Mouse (Mus musculus) kidney, embryonic 14.5 days (tissue): Measurements from ENCODE around the gene Cmtm6. TPM values are rescaled to one million over a fixed set of nuclear protein-coding genes. Genes with fewer than 3 reads are reported as not detected.
"Not testable (repeated sequence)": the region's sequence is repeated elsewhere in the genome, so short reads cannot be mapped to it uniquely, and the experiment has no call there.

ENCODE experiments used
- ATAC-seq: fragments of 200-750 bp; cut with Nextera tagmentation; 2 replicates; pipeline ENCODE4 v1.8.0; 2017; ENCODE audit warnings: moderate number of reproducible peaks, mild to moderate bottlenecking, moderate TSS enrichment, moderate library complexity; ENCODE audit not compliant: low FRiP score, low TSS enrichment
- H3K27ac ChIP-seq: fragments of 300-500 bp; sonication (generic); 2 replicates; pipeline ENCODE4 v1.5.1; 2014; ENCODE audit warnings: low read depth, mild to moderate bottlenecking, low read length, moderate library complexity, mixed read lengths
- H3K27me3 ChIP-seq: fragments of 300-500 bp; sonication (generic); 2 replicates; pipeline ENCODE4 v1.6.1; 2014; ENCODE audit warnings: mild to moderate bottlenecking, low read length; ENCODE audit not compliant: control insufficient read depth, insufficient read depth
- H3K36me3 ChIP-seq: fragments of 300-500 bp; sonication (generic); 2 replicates; pipeline ENCODE4 v1.6.1; 2014; ENCODE audit warnings: low read length, mixed read lengths; ENCODE audit not compliant: control insufficient read depth, insufficient read depth
- H3K4me1 ChIP-seq: fragments of 300-500 bp; sonication (generic); 2 replicates; pipeline ENCODE4 v1.6.1; 2014; ENCODE audit warnings: low read length, mixed read lengths; ENCODE audit not compliant: control insufficient read depth, insufficient read depth
- H3K4me2 ChIP-seq: fragments of 300-500 bp; sonication (generic); replicated peaks from 2 replicates; pipeline ENCODE4 v1.6.1; 2014; ENCODE audit warnings: low read depth, mild to moderate bottlenecking, low read length
- H3K4me3 ChIP-seq: fragments of 300-500 bp; sonication (generic); 2 replicates; pipeline ENCODE4 v1.5.1; 2014; ENCODE audit warnings: mild to moderate bottlenecking, low read length
- H3K9ac ChIP-seq: fragments of 300-500 bp; sonication (generic); 2 replicates; pipeline ENCODE4 v1.6.1; 2014; ENCODE audit warnings: low read depth, mild to moderate bottlenecking, low read length, moderate library complexity
- H3K9me3 ChIP-seq: fragments of 300-500 bp; sonication (generic); 2 replicates; pipeline ENCODE4 v1.6.1; 2016; ENCODE audit warnings: low read length; ENCODE audit not compliant: control insufficient read depth
- WGBS: fragments of 180-500 bp; shearing (Covaris S2); extraction: QIAGEN DNeasy Blood & Tissue Kit; methylation state at CpG from one replicate; pipeline ENCODE4 v1.1.7; 2014; 5-methylcytosine and 5-hydroxymethylcytosine counted together
- polyA plus RNA-seq: library from polyadenylated mRNA; unstranded; fragments of >200 nt; fragmentation: Nextera tagmentation; extraction: Ambion mirVana; gene quantifications from 2 replicates; pipeline ENCODE4 v1.2.1, GENCODE M21; 2014

The Cmtm6 gene
- polyA plus RNA-seq, 1 experiment from 2014 or later = 53.0 TPM

DNA sequence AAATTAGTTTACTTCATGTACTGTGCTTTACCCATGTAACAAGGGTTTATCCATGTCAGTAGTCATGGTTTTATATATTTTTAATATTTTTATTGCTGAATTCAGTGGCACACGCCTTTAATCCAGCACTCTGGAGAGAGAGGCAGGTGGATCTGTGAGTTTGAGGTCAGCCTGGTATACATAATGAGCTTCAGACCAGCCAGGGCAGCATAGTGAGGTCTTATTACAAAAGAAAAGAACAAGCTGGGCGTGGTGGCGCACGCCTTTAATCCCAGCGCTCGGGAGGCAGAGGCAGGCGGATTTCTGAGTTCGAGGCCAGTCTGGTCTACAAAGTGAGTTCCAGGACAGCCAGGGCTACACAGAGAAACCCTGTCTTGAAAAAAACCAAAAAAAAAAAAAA is 35.3 kb upstream of the Cmtm6 start:
- H3K4me3 ChIP-seq, H3K4me1 ChIP-seq, H3K4me2 ChIP-seq, H3K27me3 ChIP-seq, H3K27ac ChIP-seq, H3K9me3 ChIP-seq, ATAC-seq, H3K9ac ChIP-seq: not testable (repeated sequence)
- WGBS = 95% methylated on average over 8 of the region's 8 CpGs
- peaks cover 17% of the 10 kb centered on the region; the same call in 1 of the 2 replicates for H3K36me3 ChIP-seq

GRCm38 (mm10) chr9:114697072-114697471 is 33.8 kb upstream of the Cmtm6 start:
- no peak for ATAC-seq
- Histone ChIP-seq H3K27me3 (no peaks in the 10 kb centered on the region), H3K4me3 (no peak overlapping the region), H3K36me3 (peaks cover 17% of the 10 kb centered on the region; the same call in 1 of the 2 replicates), H3K27ac (no peak overlapping the region), H3K9me3 (no peaks in the 10 kb centered on the region), H3K4me2 (no peak overlapping the region), H3K9ac (no peak overlapping the region), H3K4me1 (no peaks in the 10 kb centered on the region)
- WGBS = 94% methylated on average over 4 of the region's 4 CpGs

GRCm38 (mm10) chr9:114697926-114698325 is 33.0 kb upstream of the Cmtm6 start:
- Histone ChIP-seq H3K4me2 (no peak overlapping the region), H3K4me1 (no peaks in the 10 kb centered on the region), H3K4me3 (no peak overlapping the region), H3K9ac (no peak overlapping the region), H3K9me3 (no peaks in the 10 kb centered on the region), H3K27ac (no peak overlapping the region), H3K36me3 (peaks cover 8% of the 10 kb centered on the region; the same call in 1 of the 2 replicates), H3K27me3 (no peaks in the 10 kb centered on the region)
- 93% methylated on average over 5 of the region's 5 CpGs for WGBS
- no peak for ATAC-seq

DNA sequence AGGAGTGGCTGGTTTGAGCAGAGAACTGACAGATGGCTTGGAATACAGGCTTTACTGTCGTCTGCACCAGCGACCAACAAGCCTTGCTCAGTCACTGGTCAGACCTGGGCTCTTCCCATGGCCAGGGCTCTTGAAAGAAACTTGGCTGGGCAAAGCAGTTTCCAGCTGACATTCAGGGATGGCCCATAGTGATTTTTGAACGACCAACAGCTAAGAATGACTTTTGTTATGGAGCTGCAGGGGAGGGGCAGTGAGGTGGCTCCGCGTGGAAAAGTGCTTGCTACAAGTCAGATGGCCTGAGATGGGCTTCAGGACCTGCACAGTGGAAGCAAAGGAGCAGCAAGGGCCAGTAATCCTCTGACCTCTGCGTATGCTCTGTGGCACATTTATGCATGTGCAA is 31.7 kb upstream of the Cmtm6 start:
- H3K4me2 ChIP-seq = no peak overlapping the region
- H3K9ac ChIP-seq = no peak overlapping the region
- H3K36me3 ChIP-seq = peaks cover 7% of the 10 kb centered on the region; the same call in 1 of the 2 replicates
- H3K27me3 ChIP-seq = no peaks in the 10 kb centered on the region
- H3K27ac ChIP-seq = no peak overlapping the region
- H3K9me3 ChIP-seq = no peaks in the 10 kb centered on the region
- ATAC-seq = no peak
- no peaks in the 10 kb centered on the region for H3K4me1 ChIP-seq
- 76% methylated on average over 6 of the region's 6 CpGs for WGBS
- no peak overlapping the region for H3K4me3 ChIP-seq

- H3K27ac ChIP-seq = peak overlapping the region; percentile 70; the same call in 1 of the 2 replicates
- H3K4me2 ChIP-seq = no peak overlapping the region
- no peak for ATAC-seq
- WGBS = 94% methylated on average over 16 of the region's 16 CpGs
- no peak overlapping the region for H3K9ac ChIP-seq
- no peaks in the 10 kb centered on the region for H3K27me3 ChIP-seq
- no peaks in the 10 kb centered on the region for H3K4me1 ChIP-seq
- H3K36me3 ChIP-seq = peaks cover 4% of the 10 kb centered on the region; the same call in 1 of the 2 replicates
- no peaks in the 10 kb centered on the region for H3K9me3 ChIP-seq
- no peak overlapping the region for H3K4me3 ChIP-seq
These were observed 30.8 kb upstream of the Cmtm6 start for GRCm38 (mm10) chr9:114699882-114700665.

- Histone ChIP-seq H3K27me3 (no peaks in the 10 kb centered on the region), H3K9ac (no peak overlapping the region; the same call in 1 of the 2 replicates), H3K27ac (peak overlapping the region; percentile 70), H3K4me3 (no peak overlapping the region), H3K4me1 (no peaks in the 10 kb centered on the region), H3K9me3 (no peaks in the 10 kb centered on the region), H3K36me3 (peaks cover 12% of the 10 kb centered on the region), H3K4me2 (no peak overlapping the region)
- no peak for ATAC-seq
- 73% methylated on average over 2 of the region's 2 CpGs for WGBS
These were observed 29.9 kb upstream of the Cmtm6 start for GRCm38 (mm10) chr9:114701031-114701430.

DNA sequence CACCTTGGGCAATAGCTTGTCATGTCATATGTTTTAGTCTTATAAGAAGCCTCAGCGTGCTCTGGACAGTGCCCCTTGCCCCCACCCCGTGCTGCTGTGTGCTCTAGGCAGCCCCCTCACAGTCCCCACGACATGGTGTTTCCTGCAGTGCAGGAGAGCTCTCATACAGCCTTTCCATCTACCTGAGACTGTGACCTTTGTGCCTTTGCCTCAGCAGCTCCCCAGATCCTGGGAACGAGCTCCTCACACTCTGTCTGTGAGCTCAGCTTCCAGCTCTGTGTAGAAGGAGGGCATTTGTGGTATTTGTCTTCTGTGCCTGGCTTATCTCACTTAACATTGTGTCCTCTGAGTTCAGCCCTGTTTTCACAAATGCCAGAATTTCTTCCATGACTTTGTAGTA is 29.0 kb upstream of the Cmtm6 start:
- Histone ChIP-seq H3K9ac (no peak overlapping the region), H3K9me3 (no peaks in the 10 kb centered on the region), H3K4me1 (no peaks in the 10 kb centered on the region), H3K27ac (no peak overlapping the region), H3K4me3 (no peak overlapping the region), H3K4me2 (no peak overlapping the region), H3K36me3 (peaks cover 19% of the 10 kb centered on the region), H3K27me3 (no peaks in the 10 kb centered on the region)
- no peak for ATAC-seq
- WGBS = 86% methylated on average over 4 of the region's 4 CpGs

DNA sequence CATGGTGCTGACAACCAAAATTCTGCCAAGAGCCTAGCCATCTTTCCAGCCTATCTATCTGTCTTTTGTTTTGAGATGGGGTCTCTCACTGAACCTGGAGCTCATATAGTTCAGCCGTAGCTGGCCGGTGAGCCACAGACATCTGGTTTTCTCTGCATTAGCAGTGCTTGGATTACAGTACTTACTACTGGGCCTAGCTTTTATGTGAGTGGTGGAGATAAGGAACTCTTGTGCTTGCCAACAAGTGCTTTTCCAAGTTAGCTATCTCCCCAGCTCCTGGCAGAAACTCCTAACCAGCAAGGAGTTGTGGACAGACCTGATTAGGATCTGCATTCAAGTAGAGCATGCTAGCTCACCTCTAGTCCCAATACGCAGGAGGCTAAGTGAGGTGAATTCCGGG is 23.1 kb upstream of the Cmtm6 start:
- no peak overlapping the region for H3K4me3 ChIP-seq
- no peak overlapping the region for H3K4me2 ChIP-seq
- no peaks in the 10 kb centered on the region for H3K27me3 ChIP-seq
- H3K36me3 ChIP-seq = peaks cover 49% of the 10 kb centered on the region
- no peak overlapping the region for H3K9ac ChIP-seq
- H3K4me1 ChIP-seq = no peaks in the 10 kb centered on the region
- WGBS = 95% methylated on average over 4 of the region's 4 CpGs
- H3K9me3 ChIP-seq = no peaks in the 10 kb centered on the region
- ATAC-seq = no peak
- H3K27ac ChIP-seq = no peak overlapping the region

DNA sequence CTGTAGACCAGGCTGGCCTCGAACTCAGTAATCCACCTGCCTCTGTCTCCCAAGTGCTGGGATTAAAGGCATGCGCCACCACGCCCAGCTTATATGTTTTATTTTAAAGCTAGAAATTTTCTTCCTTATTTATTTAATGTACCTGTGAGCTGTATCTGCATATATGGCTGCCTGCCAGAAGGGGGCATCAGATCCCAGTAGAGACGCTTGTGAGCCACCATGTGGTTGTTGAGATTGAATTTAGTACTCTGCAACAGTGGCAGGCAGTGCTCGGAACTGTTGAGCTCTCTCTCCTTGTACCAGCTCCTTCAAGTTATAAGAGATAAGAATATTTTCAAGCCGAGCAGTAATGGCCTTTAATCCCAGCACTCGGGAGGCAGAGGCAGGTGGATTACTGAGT is 20.6 kb upstream of the Cmtm6 start:
- 78% methylated on average over 7 of the region's 7 CpGs for WGBS
- Histone ChIP-seq H3K36me3 (peaks cover 70% of the 10 kb centered on the region), H3K4me1 (no peaks in the 10 kb centered on the region)

More for the DNA sequence above, 20.6 kb upstream of the Cmtm6 start:
- no peak overlapping the region for H3K4me3 ChIP-seq
- ATAC-seq = no peak
- no peak overlapping the region for H3K27ac ChIP-seq
- H3K9ac ChIP-seq = no peak overlapping the region
- H3K4me2 ChIP-seq = no peak overlapping the region
- H3K9me3 ChIP-seq = no peaks in the 10 kb centered on the region
- H3K27me3 ChIP-seq = no peaks in the 10 kb centered on the region
